Mouse (Mus musculus) kidney, embryonic 14.5 days (tissue): Measurements from ENCODE around the gene Nelfa. TPM values are rescaled to one million over a fixed set of nuclear protein-coding genes. Genes with fewer than 3 reads are reported as not detected.

ENCODE experiments used
- ATAC-seq: fragments of 200-750 bp; cut with Nextera tagmentation; 2 replicates; pipeline ENCODE4 v1.8.0; 2017; ENCODE audit warnings: moderate number of reproducible peaks, mild to moderate bottlenecking, moderate TSS enrichment, moderate library complexity; ENCODE audit not compliant: low FRiP score, low TSS enrichment
- H3K27ac ChIP-seq: fragments of 300-500 bp; sonication (generic); 2 replicates; pipeline ENCODE4 v1.5.1; 2014; ENCODE audit warnings: low read depth, mild to moderate bottlenecking, low read length, moderate library complexity, mixed read lengths
- H3K27me3 ChIP-seq: fragments of 300-500 bp; sonication (generic); 2 replicates; pipeline ENCODE4 v1.6.1; 2014; ENCODE audit warnings: mild to moderate bottlenecking, low read length; ENCODE audit not compliant: control insufficient read depth, insufficient read depth
- H3K36me3 ChIP-seq: fragments of 300-500 bp; sonication (generic); 2 replicates; pipeline ENCODE4 v1.6.1; 2014; ENCODE audit warnings: low read length, mixed read lengths; ENCODE audit not compliant: control insufficient read depth, insufficient read depth
- H3K4me1 ChIP-seq: fragments of 300-500 bp; sonication (generic); 2 replicates; pipeline ENCODE4 v1.6.1; 2014; ENCODE audit warnings: low read length, mixed read lengths; ENCODE audit not compliant: control insufficient read depth, insufficient read depth
- H3K4me2 ChIP-seq: fragments of 300-500 bp; sonication (generic); replicated peaks from 2 replicates; pipeline ENCODE4 v1.6.1; 2014; ENCODE audit warnings: low read depth, mild to moderate bottlenecking, low read length
- H3K4me3 ChIP-seq: fragments of 300-500 bp; sonication (generic); 2 replicates; pipeline ENCODE4 v1.5.1; 2014; ENCODE audit warnings: mild to moderate bottlenecking, low read length
- H3K9ac ChIP-seq: fragments of 300-500 bp; sonication (generic); 2 replicates; pipeline ENCODE4 v1.6.1; 2014; ENCODE audit warnings: low read depth, mild to moderate bottlenecking, low read length, moderate library complexity
- H3K9me3 ChIP-seq: fragments of 300-500 bp; sonication (generic); 2 replicates; pipeline ENCODE4 v1.6.1; 2016; ENCODE audit warnings: low read length; ENCODE audit not compliant: control insufficient read depth
- WGBS: fragments of 180-500 bp; shearing (Covaris S2); extraction: QIAGEN DNeasy Blood & Tissue Kit; methylation state at CpG from one replicate; pipeline ENCODE4 v1.1.7; 2014; 5-methylcytosine and 5-hydroxymethylcytosine counted together
- microRNA-seq: library from miRNA; unstranded; fragments of <30 nt; microRNA quantifications from one replicate; pipeline ENCODE4, GENCODE M21; 2016
- polyA plus RNA-seq: library from polyadenylated mRNA; unstranded; fragments of >200 nt; fragmentation: Nextera tagmentation; extraction: Ambion mirVana; gene quantifications from 2 replicates; pipeline ENCODE4 v1.2.1, GENCODE M21; 2014

The Nelfa gene
- polyA plus RNA-seq, 1 experiment from 2014 or later = 60.3 TPM

- Histone ChIP-seq H3K36me3 (peaks cover 84% of the 10 kb centered on the region), H3K4me3 (no peak overlapping the region), H3K27ac (no peak overlapping the region), H3K27me3 (no peaks in the 10 kb centered on the region), H3K9me3 (no peaks in the 10 kb centered on the region), H3K4me1 (no peaks in the 10 kb centered on the region), H3K4me2 (no peak overlapping the region), H3K9ac (no peak overlapping the region)
- ATAC-seq = no peak
- 98% methylated on average over 4 of the region's 4 CpGs for WGBS
Measured at GRCm38 (mm10) chr5:33881118-33881517, 55.1 kb downstream of the Nelfa start.

- ATAC-seq = no peak
- 88% methylated on average over 1 of the region's 1 CpGs for WGBS
Measured at GRCm38 (mm10) chr5:33875472-33875871, 60.7 kb downstream of the Nelfa start.

DNA sequence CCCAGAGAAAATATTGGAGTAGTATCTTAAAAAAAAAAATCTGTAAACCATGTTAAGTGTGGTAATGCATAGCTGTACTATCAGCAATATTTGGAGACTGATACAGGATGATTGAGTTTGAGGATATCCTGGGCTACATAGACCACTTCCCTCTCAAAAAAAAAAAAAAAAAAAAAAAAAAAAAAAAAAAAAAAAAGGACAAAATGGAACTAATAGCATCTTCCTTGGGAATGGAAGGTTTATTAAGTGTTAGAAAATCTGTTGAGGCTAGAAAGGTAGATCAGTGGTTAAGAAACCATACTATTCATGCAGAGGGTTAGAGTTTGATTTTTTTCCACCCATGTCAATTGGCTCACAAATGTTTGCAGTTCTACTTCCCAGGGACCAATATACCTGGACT lies 78.5 kb downstream of the Nelfa start:
- Histone ChIP-seq H3K4me2 (no peak overlapping the region), H3K27ac (no peak overlapping the region), H3K4me3 (no peak overlapping the region), H3K4me1 (no peaks in the 10 kb centered on the region), H3K36me3 (peaks cover 74% of the 10 kb centered on the region), H3K9ac (no peak overlapping the region), H3K27me3 (no peaks in the 10 kb centered on the region), H3K9me3 (0 out of 2 replicates have a peak, but pooled peaks cover 3% of the 10 kb centered on the region)
- no peak for ATAC-seq

More at GRCm38 (mm10) chr5:33875472-33875871, 60.7 kb downstream of the Nelfa start:
- no peaks in the 10 kb centered on the region for H3K9me3 ChIP-seq
- no peak overlapping the region for H3K4me3 ChIP-seq
- no peaks in the 10 kb centered on the region for H3K27me3 ChIP-seq
- no peaks in the 10 kb centered on the region for H3K4me1 ChIP-seq
- no peak overlapping the region for H3K9ac ChIP-seq
- no peak overlapping the region for H3K4me2 ChIP-seq
- H3K36me3 ChIP-seq = peaks cover 77% of the 10 kb centered on the region
- H3K27ac ChIP-seq = no peak overlapping the region

- no peak for ATAC-seq
- WGBS = 87% methylated on average over 2 of the region's 2 CpGs
- Histone ChIP-seq H3K36me3 (peaks cover 58% of the 10 kb centered on the region), H3K9ac (no peak overlapping the region), H3K27ac (no peak overlapping the region), H3K4me1 (no peaks in the 10 kb centered on the region), H3K4me2 (no peak overlapping the region), H3K4me3 (no peak overlapping the region), H3K9me3 (no peaks in the 10 kb centered on the region), H3K27me3 (no peaks in the 10 kb centered on the region)
Measured at GRCm38 (mm10) chr5:33854019-33854418, 82.2 kb downstream of the Nelfa start.

DNA sequence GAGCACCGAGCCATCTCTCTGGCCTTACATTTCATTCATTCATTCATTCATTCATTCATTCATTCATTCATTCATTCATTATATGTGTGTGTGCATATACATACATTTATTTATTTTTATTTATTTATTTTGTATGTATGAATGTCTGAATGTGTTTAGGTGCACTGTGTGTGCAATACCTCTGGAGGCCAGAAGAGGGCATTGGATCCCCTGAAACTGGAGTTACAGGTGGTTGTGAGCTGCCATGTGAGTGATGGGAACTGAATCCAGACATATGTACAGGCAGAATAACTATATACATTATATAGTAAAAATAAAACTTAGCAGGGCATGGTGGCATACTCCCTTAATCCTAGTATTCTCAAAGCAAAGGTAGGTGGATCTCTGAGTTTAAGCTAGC lies 83.1 kb downstream of the Nelfa start:
- no peak overlapping the region for H3K27ac ChIP-seq

GRCm38 (mm10) chr5:33851466-33851865 lies 84.7 kb downstream of the Nelfa start:
- Histone ChIP-seq H3K4me1 (no peaks in the 10 kb centered on the region), H3K4me3 (no peak overlapping the region), H3K27ac (no peak overlapping the region), H3K27me3 (no peaks in the 10 kb centered on the region), H3K4me2 (no peak overlapping the region), H3K36me3 (peaks cover 44% of the 10 kb centered on the region), H3K9ac (no peak overlapping the region), H3K9me3 (no peaks in the 10 kb centered on the region)
- WGBS = 94% methylated on average over 4 of the region's 4 CpGs
- no peak for ATAC-seq

More for the DNA sequence above, 83.1 kb downstream of the Nelfa start:
- Histone ChIP-seq H3K4me3 (no peak overlapping the region), H3K9ac (no peak overlapping the region), H3K36me3 (peaks cover 51% of the 10 kb centered on the region), H3K27me3 (no peaks in the 10 kb centered on the region), H3K4me1 (no peaks in the 10 kb centered on the region), H3K4me2 (no peak overlapping the region), H3K9me3 (no peaks in the 10 kb centered on the region)
- WGBS = 93% methylated on average over 1 of the region's 1 CpGs
- ATAC-seq = no peak

Small RNA genes within 50 kb of the gene (microRNA-seq; reads per million reads assigned to microRNA genes)
- not detected for gene Mir7024

Other genes starting within 250 kb of the Nelfa start
- 9.6 and 13.8 TPM in 2 replicates for gene Fgfr3, start 214.7 kb downstream of the Nelfa start, polyA plus RNA-seq
- 30.2 and 51.1 TPM in 2 replicates for gene Letm1, start 153.6 kb downstream of the Nelfa start, polyA plus RNA-seq
- 49.2 and 68.7 TPM in 2 replicates for gene Nsd2, start 115.7 kb downstream of the Nelfa start, polyA plus RNA-seq
- 79.8 and 124 TPM in 2 replicates for gene Gm1673, start 47.0 kb upstream of the Nelfa start, polyA plus RNA-seq
- gene Nat8l, start 59.6 kb upstream of the Nelfa start, polyA plus RNA-seq = 0.18 and 0.31 TPM in 2 replicates
- 0.61 and 1.1 TPM in 2 replicates for gene Poln, start 233.0 kb upstream of the Nelfa start, polyA plus RNA-seq
- gene Haus3, start 233.1 kb upstream of the Nelfa start, polyA plus RNA-seq = 45.1 and 46.1 TPM in 2 replicates